Mouse (Mus musculus): ENCODE data around the gene Gm27179. TPM values are rescaled to one million over a fixed set of nuclear protein-coding genes. Genes with fewer than 3 reads are reported as not detected.
"Not testable (repeated sequence)": the region's sequence is repeated elsewhere in the genome, so short reads cannot be mapped to it uniquely, and the experiment has no call there.

Gm27179 gene
- polyA plus RNA-seq (2012; rRNA removed), result 0.56 and 0.85 TPM in 2 replicates

- not testable (repeated sequence) for H3K36me3 ChIP-seq (ENCODE audit: control insufficient read depth, insufficient read depth, low read length); H3K27me3 ChIP-seq (ENCODE audit: control insufficient read depth, insufficient read depth, low read length); H3K4me1 ChIP-seq (ENCODE audit: control insufficient read depth, insufficient read depth, low read length); H3K27ac ChIP-seq (ENCODE audit: control insufficient read depth, insufficient read depth, low read depth, low read length); H3K4me3 ChIP-seq (ENCODE audit: control insufficient read depth, low read depth, low read length)
These were observed at the start of gene Gm27179 for GRCm38 (mm10) chr14:69512449-69512848. Gene Gm27179, minus strand, starts transcription at chr14:69512549.

GRCm38 (mm10) chr14:69557550-69557949 is 45.2 kb upstream of the Gm27179 start:
- H3K27me3 ChIP-seq (ENCODE audit: control insufficient read depth, insufficient read depth, low read length); H3K4me3 ChIP-seq (ENCODE audit: control insufficient read depth, low read depth, low read length); H3K27ac ChIP-seq (ENCODE audit: control insufficient read depth, insufficient read depth, low read depth, low read length); H3K4me1 ChIP-seq (ENCODE audit: control insufficient read depth, insufficient read depth, low read length); H3K36me3 ChIP-seq (ENCODE audit: control insufficient read depth, insufficient read depth, low read length): not testable (repeated sequence)

- not testable (repeated sequence) for H3K4me3 ChIP-seq (ENCODE audit: control insufficient read depth, low read depth, low read length); H3K4me1 ChIP-seq (ENCODE audit: control insufficient read depth, insufficient read depth, low read length); H3K27ac ChIP-seq (ENCODE audit: control insufficient read depth, insufficient read depth, low read depth, low read length); H3K27me3 ChIP-seq (ENCODE audit: control insufficient read depth, insufficient read depth, low read length); H3K36me3 ChIP-seq (ENCODE audit: control insufficient read depth, insufficient read depth, low read length)
These were observed 44.5 kb upstream of the Gm27179 start for GRCm38 (mm10) chr14:69556820-69557219.

- H3K4me1 ChIP-seq (ENCODE audit: control insufficient read depth, insufficient read depth, low read length); H3K4me3 ChIP-seq (ENCODE audit: control insufficient read depth, low read depth, low read length); H3K27ac ChIP-seq (ENCODE audit: control insufficient read depth, insufficient read depth, low read depth, low read length); H3K36me3 ChIP-seq (ENCODE audit: control insufficient read depth, insufficient read depth, low read length); H3K27me3 ChIP-seq (ENCODE audit: control insufficient read depth, insufficient read depth, low read length): not testable (repeated sequence)
These were observed 42.9 kb upstream of the Gm27179 start, which contains the start of gene Entpd4b for GRCm38 (mm10) chr14:69555110-69555831. Gene Entpd4b, plus strand, starts transcription at chr14:69555424.

GRCm38 (mm10) chr14:69547310-69547709 is 35.0 kb upstream of the Gm27179 start:
- H3K4me3 ChIP-seq (ENCODE audit: control insufficient read depth, low read depth, low read length); H3K36me3 ChIP-seq (ENCODE audit: control insufficient read depth, insufficient read depth, low read length); H3K27ac ChIP-seq (ENCODE audit: control insufficient read depth, insufficient read depth, low read depth, low read length); H3K4me1 ChIP-seq (ENCODE audit: control insufficient read depth, insufficient read depth, low read length); H3K27me3 ChIP-seq (ENCODE audit: control insufficient read depth, insufficient read depth, low read length): not testable (repeated sequence)

- not testable (repeated sequence) for H3K27me3 ChIP-seq (ENCODE audit: control insufficient read depth, insufficient read depth, low read length); H3K27ac ChIP-seq (ENCODE audit: control insufficient read depth, insufficient read depth, low read depth, low read length); H3K4me1 ChIP-seq (ENCODE audit: control insufficient read depth, insufficient read depth, low read length); H3K36me3 ChIP-seq (ENCODE audit: control insufficient read depth, insufficient read depth, low read length); H3K4me3 ChIP-seq (ENCODE audit: control insufficient read depth, low read depth, low read length)
These were observed 32.7 kb upstream of the Gm27179 start for GRCm38 (mm10) chr14:69545052-69545451.

DNA sequence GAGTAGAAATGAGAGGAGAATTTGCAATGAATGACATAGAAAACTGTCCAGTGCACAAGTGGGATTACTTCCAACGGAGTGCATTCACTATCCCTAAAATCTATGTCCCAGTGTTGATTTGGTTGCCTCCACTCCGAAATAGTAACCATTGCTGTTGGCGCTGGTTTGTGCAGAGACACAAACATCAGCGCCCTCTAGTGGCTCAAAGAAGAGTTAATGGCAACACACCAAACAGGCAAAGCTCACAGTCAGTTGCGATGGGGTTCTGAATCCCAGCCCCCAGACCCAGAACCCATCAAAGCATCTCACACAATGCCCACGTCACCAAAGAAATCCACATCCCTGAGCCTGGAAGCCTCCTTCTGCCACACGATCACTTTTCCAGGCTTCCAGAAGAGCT is 31.7 kb upstream of the Gm27179 start:
- not testable (repeated sequence) for H3K27me3 ChIP-seq (ENCODE audit: control insufficient read depth, insufficient read depth, low read length); H3K27ac ChIP-seq (ENCODE audit: control insufficient read depth, insufficient read depth, low read depth, low read length); H3K4me3 ChIP-seq (ENCODE audit: control insufficient read depth, low read depth, low read length); H3K4me1 ChIP-seq (ENCODE audit: control insufficient read depth, insufficient read depth, low read length); H3K36me3 ChIP-seq (ENCODE audit: control insufficient read depth, insufficient read depth, low read length)

GRCm38 (mm10) chr14:69542695-69543094 is 30.3 kb upstream of the Gm27179 start:
- not testable (repeated sequence) for H3K27me3 ChIP-seq (ENCODE audit: control insufficient read depth, insufficient read depth, low read length); H3K36me3 ChIP-seq (ENCODE audit: control insufficient read depth, insufficient read depth, low read length); H3K4me3 ChIP-seq (ENCODE audit: control insufficient read depth, low read depth, low read length); H3K4me1 ChIP-seq (ENCODE audit: control insufficient read depth, insufficient read depth, low read length); H3K27ac ChIP-seq (ENCODE audit: control insufficient read depth, insufficient read depth, low read depth, low read length)

DNA sequence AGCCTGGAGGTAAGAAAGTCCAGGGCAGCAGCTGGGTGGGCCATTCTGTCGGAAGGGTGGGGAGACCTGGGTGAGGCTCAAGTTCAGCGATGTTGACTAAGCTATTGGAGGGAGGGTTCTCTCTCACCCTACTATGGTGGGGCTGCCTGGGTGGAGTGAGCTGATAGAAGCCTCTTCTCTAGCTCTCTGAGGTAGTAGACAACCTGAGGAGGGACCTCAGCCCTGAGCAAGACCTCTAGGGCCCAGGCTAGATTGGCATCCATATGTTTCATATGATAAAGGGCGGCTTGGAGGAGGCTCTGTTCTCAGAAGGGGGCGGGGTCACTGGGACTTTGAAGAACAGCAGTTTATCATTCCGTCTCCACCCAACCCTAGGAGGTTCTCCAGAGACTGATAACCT is 27.8 kb upstream of the Gm27179 start:
- not testable (repeated sequence) for H3K27me3 ChIP-seq (ENCODE audit: control insufficient read depth, insufficient read depth, low read length); H3K4me1 ChIP-seq (ENCODE audit: control insufficient read depth, insufficient read depth, low read length); H3K36me3 ChIP-seq (ENCODE audit: control insufficient read depth, insufficient read depth, low read length); H3K27ac ChIP-seq (ENCODE audit: control insufficient read depth, insufficient read depth, low read depth, low read length); H3K4me3 ChIP-seq (ENCODE audit: control insufficient read depth, low read depth, low read length)

DNA sequence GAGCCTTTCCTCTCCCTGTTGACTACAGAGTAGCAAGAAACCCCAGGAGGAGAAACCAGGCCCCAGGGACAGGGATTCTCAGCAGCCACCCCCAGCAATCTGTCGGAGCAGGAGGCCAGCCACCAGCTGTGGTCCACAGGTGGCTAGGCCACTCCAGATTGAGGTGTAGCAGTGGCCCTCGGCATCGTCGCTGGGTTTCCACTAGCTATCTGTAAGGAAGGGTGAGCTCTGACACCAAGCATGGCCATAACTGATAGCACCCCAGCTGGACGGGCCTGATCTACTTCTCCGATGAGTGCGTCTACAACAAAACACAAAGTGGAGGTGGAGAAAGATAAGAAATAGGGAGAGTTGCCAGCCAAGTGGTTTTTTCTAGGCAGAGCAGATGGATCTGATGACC is 24.2 kb upstream of the Gm27179 start:
- H3K27me3 ChIP-seq (ENCODE audit: control insufficient read depth, insufficient read depth, low read length); H3K4me1 ChIP-seq (ENCODE audit: control insufficient read depth, insufficient read depth, low read length); H3K36me3 ChIP-seq (ENCODE audit: control insufficient read depth, insufficient read depth, low read length); H3K27ac ChIP-seq (ENCODE audit: control insufficient read depth, insufficient read depth, low read depth, low read length); H3K4me3 ChIP-seq (ENCODE audit: control insufficient read depth, low read depth, low read length): not testable (repeated sequence)

GRCm38 (mm10) chr14:69526202-69526601 is 13.9 kb upstream of the Gm27179 start:
- not testable (repeated sequence) for H3K27ac ChIP-seq (ENCODE audit: control insufficient read depth, insufficient read depth, low read depth, low read length); H3K36me3 ChIP-seq (ENCODE audit: control insufficient read depth, insufficient read depth, low read length); H3K27me3 ChIP-seq (ENCODE audit: control insufficient read depth, insufficient read depth, low read length); H3K4me1 ChIP-seq (ENCODE audit: control insufficient read depth, insufficient read depth, low read length); H3K4me3 ChIP-seq (ENCODE audit: control insufficient read depth, low read depth, low read length)

GRCm38 (mm10) chr14:69523001-69523400 is 10.7 kb upstream of the Gm27179 start:
- H3K27ac ChIP-seq (ENCODE audit: control insufficient read depth, insufficient read depth, low read depth, low read length); H3K27me3 ChIP-seq (ENCODE audit: control insufficient read depth, insufficient read depth, low read length); H3K36me3 ChIP-seq (ENCODE audit: control insufficient read depth, insufficient read depth, low read length); H3K4me3 ChIP-seq (ENCODE audit: control insufficient read depth, low read depth, low read length); H3K4me1 ChIP-seq (ENCODE audit: control insufficient read depth, insufficient read depth, low read length): not testable (repeated sequence)
